In genomic region chr11:69686377-69686776, GRCm38 (mm10) we compare ENCODE assay signal across 9 mouse cellular contexts. TPM values are rescaled to one million over a fixed set of nuclear protein-coding genes. Genes with fewer than 3 reads are reported as not detected.
DNase-seq lines count a peak whose midpoint lies in the region; ATAC-seq lines count a peak whose summit lies in the region.
"Had no signal": no experiment of that assay in that cellular context is flagged by ENCODE, and none has a peak within 500 bp of the region (broad histone marks: within the 10 kb centered on the region; RNA-seq: fewer than 3 reads in every experiment).

No protein-coding gene starts in this region.

- intact Hi-C loops in gastrocnemius, postnatal 36 days (cut with DNase I), result no loop called here

- ATAC-seq in cerebellum, adult (ENCODE audit: insufficient number of reproducible peaks, low FRiP score, low TSS enrichment), result no peak
- ATAC-seq in lung, embryonic 16.5 days (ENCODE audit: low read depth), result 0 out of 2 replicates have a peak, but pooled peaks have one; percentile 18

- no peaks in the 10 kb centered on the region for H3K9me3 ChIP-seq in lung, embryonic 16.5 days (ENCODE audit: control insufficient read depth, low read length)
- H3K9me3 ChIP-seq: neural tube, embryonic 12.5 days had no signal

- DNase-seq in cerebellum, adult 11 months, result peak; percentile 72
- DNase-seq in ZHBTc4 (ENCODE audit: low read depth, low spot score), result peak; percentile 60
- peak; percentile 88 to 92 for DNase-seq in gastrocnemius, postnatal 36 days
- DNase-seq in kidney, adult 8-10 months, result peak; percentile 75 to 80
- DNase-seq in embryo, embryonic 11 days, result no peak
- DNase-seq in MN1 (ENCODE audit: low spot score), result no peak

- 4% methylated on average over 4 of the region's 4 CpGs for WGBS in lung, embryonic 16.5 days

- peak overlapping the region; percentile 95 for H3K27ac ChIP-seq in lung, embryonic 16.5 days (ENCODE audit: low read length)
- H3K27ac ChIP-seq: neural tube, embryonic 12.5 days had no signal

- peak overlapping the region; percentile 24 for H3K4me2 ChIP-seq in lung, embryonic 16.5 days (ENCODE audit: low read depth, low read length)
- H3K4me2 ChIP-seq: neural tube, embryonic 12.5 days had no signal

- peaks cover 33% of the 10 kb centered on the region for H3K4me1 ChIP-seq in lung, embryonic 16.5 days (replicated peaks; ENCODE audit: control insufficient read depth, insufficient read depth, low read length)

- no peaks in the 10 kb centered on the region for H3K36me3 ChIP-seq in lung, embryonic 16.5 days (ENCODE audit: control insufficient read depth, insufficient read depth, low read length)
- H3K36me3 ChIP-seq: neural tube, embryonic 12.5 days had no signal

- H3K27me3 ChIP-seq in lung, embryonic 16.5 days (ENCODE audit: control insufficient read depth, insufficient read depth, low read depth, low read length), result no peaks in the 10 kb centered on the region
- H3K27me3 ChIP-seq: neural tube, embryonic 12.5 days had no signal

- H3K9ac ChIP-seq in lung, embryonic 16.5 days (ENCODE audit: low read length), result peak overlapping the region; percentile 50
- H3K9ac ChIP-seq: neural tube, embryonic 12.5 days had no signal

- H3K4me3 ChIP-seq in lung, embryonic 16.5 days (ENCODE audit: low read length), result 0 out of 2 replicates have a peak overlapping the region, but pooled peaks have one; percentile 2
- H3K4me3 ChIP-seq: neural tube, embryonic 12.5 days had no signal

RNA-seq across cellular contexts. Expression of gene Tnfsf13, which starts 0.8 kb away (rescaled TPM):
- under 1 TPM; 0.39 to 0.92 TPM for total RNA-seq in gastrocnemius, postnatal 36 days (2021)
- 0.89 and 1.2 TPM in 2 replicates for polyA plus RNA-seq in lung, embryonic 16.5 days (2015; fragmentation: Nextera tagmentation; extraction: Ambion mirVana)

RNA-seq across cellular contexts. Expression of gene Senp3, which starts 4.5 kb away (rescaled TPM):
- 10 to 100 TPM; 22.7 TPM for total RNA-seq in gastrocnemius, postnatal 36 days (2021)
- 69.3 and 70.6 TPM in 2 replicates for polyA plus RNA-seq in lung, embryonic 16.5 days (2015; fragmentation: Nextera tagmentation; extraction: Ambion mirVana)

RNA-seq across cellular contexts. Expression of gene Tnfsf12, which starts 9.3 kb away (rescaled TPM):
- total RNA-seq in gastrocnemius, postnatal 36 days (2021), result 10 to 100 TPM in 1 of 2 experiments, 1 to 10 TPM in 1; 8.6 to 10.4 TPM
- polyA plus RNA-seq in lung, embryonic 16.5 days (2015; fragmentation: Nextera tagmentation; extraction: Ambion mirVana), result 10.6 and 12.8 TPM in 2 replicates

RNA-seq across cellular contexts. Expression of gene Tnfsfm13, which starts 9.5 kb away (rescaled TPM):
- 1 to 10 TPM; 1.3 to 1.5 TPM for total RNA-seq in gastrocnemius, postnatal 36 days (2021)
- 5.0 and 5.4 TPM in 2 replicates for polyA plus RNA-seq in lung, embryonic 16.5 days (2015; fragmentation: Nextera tagmentation; extraction: Ambion mirVana)

RNA-seq across cellular contexts. Expression of gene Eif4a1, which starts 14.2 kb away (rescaled TPM):
- total RNA-seq in gastrocnemius, postnatal 36 days (2021), result 100 to 1,000 TPM in 1 of 2 experiments, 10 to 100 TPM in 1; 74.1 to 103 TPM
- polyA plus RNA-seq in lung, embryonic 16.5 days (2015; fragmentation: Nextera tagmentation; extraction: Ambion mirVana), result 539 and 624 TPM in 2 replicates

Comparison
In these comparisons a context has a peak if more than half of its experiments do, and no peak if none do; other contexts are left out.
1. DNase-seq: peak in cerebellum, adult 11 months (single experiment), ZHBTc4 (single experiment), gastrocnemius, postnatal 36 days (2 of 2) and kidney, adult 8-10 months (2 of 2); none in embryo, embryonic 11 days (single experiment) and MN1 (single experiment).